Mouse (Mus musculus): ENCODE results near the gene Trim65. TPM values are rescaled to one million over a fixed set of nuclear protein-coding genes. Genes with fewer than 3 reads are reported as not detected.

Gene Trim65
- total RNA-seq, 2 experiments from 2014 or later = 4.3 to 4.8 TPM

Other genes with a start within 250 kb of the Trim65 start
- 10 to 100 TPM; 28.7 to 29.9 TPM for gene Smim5, start 231.2 kb downstream of the Trim65 start, total RNA-seq (2021)
- under 1 TPM in 1 of 2 experiments, not detected in 1; 0.27 TPM for gene Smim6, start 219.1 kb downstream of the Trim65 start, total RNA-seq (2021)
- gene Sap30bp, start 197.8 kb downstream of the Trim65 start, total RNA-seq (2021) = 10 to 100 TPM; 25.7 to 29.0 TPM
- 1 to 10 TPM; 8.0 to 10.0 TPM for gene Recql5, start 197.7 kb downstream of the Trim65 start, total RNA-seq (2021)
- 1 to 10 TPM; 5.0 to 5.4 TPM for gene Itgb4, start 156.4 kb downstream of the Trim65 start, total RNA-seq (2021)
- gene Galk1, start 118.4 kb downstream of the Trim65 start, total RNA-seq (2021) = 10 to 100 TPM; 52.9 to 54.3 TPM
- gene H3f3b, start 103.2 kb downstream of the Trim65 start, total RNA-seq (2021) = 100 to 1,000 TPM; 466 to 502 TPM
- gene Unk, start 100.8 kb downstream of the Trim65 start, total RNA-seq (2021) = 10 to 100 TPM; 22.3 to 25.0 TPM
- gene Unc13d, start 53.2 kb downstream of the Trim65 start, total RNA-seq (2021) = under 1 TPM; 0.88 to 0.95 TPM
- gene Wbp2, start 44.1 kb downstream of the Trim65 start, total RNA-seq (2021) = 100 to 1,000 TPM; 107 TPM
- gene Trim47, start 3.9 kb downstream of the Trim65 start, total RNA-seq (2021) = 10 to 100 TPM; 47.1 to 50.9 TPM
- 10 to 100 TPM; 52.5 to 55.3 TPM for gene Mrpl38, start 7.7 kb upstream of the Trim65 start, total RNA-seq (2021)
- 10 to 100 TPM; 20.2 to 21.5 TPM for gene Fbf1, start 37.0 kb upstream of the Trim65 start, total RNA-seq (2021)
- 10 to 100 TPM; 32.7 to 39.6 TPM for gene Ten1, start 67.7 kb upstream of the Trim65 start, total RNA-seq (2021)
- 10 to 100 TPM; 70.3 to 73.3 TPM for gene Acox1, start 67.9 kb upstream of the Trim65 start, total RNA-seq (2021)
- 1 to 10 TPM; 1.2 to 1.6 TPM for gene Evpl, start 106.9 kb upstream of the Trim65 start, total RNA-seq (2021)
- 10 to 100 TPM; 60.5 to 61.7 TPM for gene Srp68, start 143.1 kb upstream of the Trim65 start, total RNA-seq (2021)
- not detected for gene Galr2, start 149.8 kb upstream of the Trim65 start, total RNA-seq (2021)
- gene Exoc7, start 176.1 kb upstream of the Trim65 start, total RNA-seq (2021) = 10 to 100 TPM; 54.0 to 62.6 TPM
- gene Foxj1, start 204.3 kb upstream of the Trim65 start, total RNA-seq (2021) = under 1 TPM in 1 of 2 experiments, not detected in 1; 0.23 TPM

All from heart, postnatal 4 days (tissue).